Mouse (Mus musculus) intestine, postnatal 0 days (tissue): ENCODE measurements around the gene Nol11. TPM values are rescaled to one million over a fixed set of nuclear protein-coding genes. Genes with fewer than 3 reads are reported as not detected.

ENCODE experiments used
- ATAC-seq: fragments of 200-750 bp; cut with Nextera tagmentation; 2 replicates; pipeline ENCODE4 v1.8.0; 2017; ENCODE audit warnings: mild to moderate bottlenecking, moderate TSS enrichment, moderate library complexity
- H3K27ac ChIP-seq: fragments of 300-500 bp; sonication (generic); 2 replicates; pipeline ENCODE4 v1.5.1; 2014; ENCODE audit warnings: mild to moderate bottlenecking, low read depth, low read length, moderate library complexity
- H3K27me3 ChIP-seq: fragments of 300-500 bp; sonication (generic); replicated peaks from 2 replicates; pipeline ENCODE4 v1.6.1; 2014; ENCODE audit warnings: low read length, mixed read lengths; ENCODE audit not compliant: control insufficient read depth, insufficient read depth
- H3K36me3 ChIP-seq: fragments of 300-500 bp; sonication (generic); 2 replicates; pipeline ENCODE4 v1.6.1; 2014; ENCODE audit warnings: mild to moderate bottlenecking, moderate library complexity; ENCODE audit not compliant: control insufficient read depth, insufficient read depth
- H3K4me1 ChIP-seq: fragments of 300-500 bp; sonication (generic); replicated peaks from 2 replicates; pipeline ENCODE4 v1.6.1; 2014; ENCODE audit warnings: antibody characterized with exemption, low read length, mixed read lengths; ENCODE audit not compliant: control insufficient read depth, insufficient read depth
- H3K4me2 ChIP-seq: fragments of 300-500 bp; sonication (generic); replicated peaks from 2 replicates; pipeline ENCODE4 v1.6.1; 2014; ENCODE audit warnings: low read depth, mild to moderate bottlenecking, moderate library complexity
- H3K4me3 ChIP-seq: fragments of 300-500 bp; sonication (generic); 2 replicates; pipeline ENCODE4 v1.5.1; 2014; ENCODE audit warnings: low read depth, low read length
- H3K9ac ChIP-seq: fragments of 300-500 bp; sonication (generic); 2 replicates; pipeline ENCODE4 v1.6.1; 2014; ENCODE audit warnings: mild to moderate bottlenecking, low read depth, low read length
- H3K9me3 ChIP-seq: fragments of 300-500 bp; sonication (generic); 2 replicates; pipeline ENCODE4 v1.6.1; 2016; ENCODE audit warnings: mixed run types; ENCODE audit not compliant: control insufficient read depth
- CTCF ChIP-seq: sonication (generic); IDR thresholded peaks from 2 replicates; pipeline ENCODE4 v1.5.1; 2016; ENCODE audit warnings: low read depth, mild to moderate bottlenecking, control low read depth, antibody characterized with exemption, moderate library complexity
- WGBS: fragments of 180-500 bp; shearing (Covaris S2); extraction: QIAGEN DNeasy Blood & Tissue Kit; methylation state at CpG from one replicate; pipeline ENCODE4 v1.1.7; 2014; 5-methylcytosine and 5-hydroxymethylcytosine counted together
- polyA plus RNA-seq: library from polyadenylated mRNA; unstranded; fragments of >200 nt; fragmentation: Nextera tagmentation; extraction: Ambion mirVana; gene quantifications from 2 replicates; pipeline ENCODE4 v1.2.1, GENCODE M21; 2015

Nol11 gene
- polyA plus RNA-seq, 1 experiment from 2014 or later, result 14.8 TPM

DNA sequence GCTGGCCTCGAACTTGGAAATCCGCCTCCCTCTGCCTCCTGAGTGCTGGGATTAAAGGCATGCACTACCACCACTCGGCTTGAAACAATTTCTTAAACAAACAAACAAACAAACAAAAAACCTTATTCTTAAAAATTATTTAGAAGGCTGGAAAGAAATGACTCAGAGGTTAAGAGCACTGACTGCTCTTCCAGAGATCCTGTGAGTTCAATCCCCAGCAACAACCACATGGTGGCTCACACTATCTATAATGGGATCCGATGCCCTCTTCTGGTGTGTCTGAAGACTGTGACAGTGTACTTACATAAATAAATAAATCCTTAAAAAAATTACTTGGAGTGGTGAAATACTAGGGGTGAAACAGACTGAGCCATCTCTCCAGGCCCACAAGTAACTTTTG lies 28.0 kb downstream of the Nol11 start:
- no peaks in the 10 kb centered on the region; the same call in 1 of the 2 replicates for H3K36me3 ChIP-seq

DNA sequence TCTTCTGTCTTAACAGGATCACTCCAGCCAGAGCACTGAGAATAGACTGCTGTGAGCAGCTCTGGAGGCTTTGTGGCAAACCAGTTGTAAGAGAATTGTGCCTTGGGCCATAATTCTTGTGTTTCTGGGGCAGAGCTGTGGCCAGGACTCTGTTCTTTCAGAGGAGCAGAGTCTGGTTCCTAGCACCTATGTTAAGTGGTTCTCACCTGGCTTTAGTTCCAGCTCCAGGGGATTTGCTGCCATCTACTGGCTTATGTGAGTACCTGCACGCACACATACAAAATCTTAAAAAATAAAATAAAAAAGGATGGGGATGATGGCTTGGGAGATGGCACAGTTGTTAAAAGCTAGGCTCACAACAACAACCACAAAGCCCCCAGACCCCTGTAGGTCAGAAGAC lies 30.1 kb downstream of the Nol11 start:
- Histone ChIP-seq H3K4me2 (no peak overlapping the region), H3K9ac (no peak overlapping the region), H3K4me3 (no peak overlapping the region), H3K27me3 (no peaks in the 10 kb centered on the region), H3K4me1 (no peaks in the 10 kb centered on the region), H3K9me3 (no peaks in the 10 kb centered on the region), H3K36me3 (no peaks in the 10 kb centered on the region), H3K27ac (no peak overlapping the region)
- 41% methylated on average over 1 of the region's 1 CpGs for WGBS
- peak; percentile 71 for TF ChIP-seq CTCF
- no peak for ATAC-seq

More for the DNA sequence above, 28.0 kb downstream of the Nol11 start:
- Histone ChIP-seq H3K4me2 (no peak overlapping the region), H3K9ac (no peak overlapping the region), H3K27ac (no peak overlapping the region), H3K9me3 (no peaks in the 10 kb centered on the region), H3K27me3 (no peaks in the 10 kb centered on the region), H3K4me1 (no peaks in the 10 kb centered on the region), H3K4me3 (no peak overlapping the region)
- TF ChIP-seq CTCF, result no peak
- 78% methylated on average over 4 of the region's 4 CpGs for whole genome bisulfite sequencing
- ATAC-seq, result no peak

GRCm38 (mm10) chr11:107156977-107157642 lies 32.1 kb downstream of the Nol11 start:
- H3K27me3 ChIP-seq, result no peaks in the 10 kb centered on the region
- no peak for TF ChIP-seq CTCF
- no peaks in the 10 kb centered on the region for H3K36me3 ChIP-seq
- no peak overlapping the region for H3K9ac ChIP-seq
- no peak overlapping the region for H3K27ac ChIP-seq
- ATAC-seq, result no peak
- no peak overlapping the region for H3K4me3 ChIP-seq
- no peaks in the 10 kb centered on the region for H3K4me1 ChIP-seq
- no peak overlapping the region for H3K4me2 ChIP-seq
- WGBS, result 41% methylated on average over 5 of the region's 5 CpGs
- no peaks in the 10 kb centered on the region for H3K9me3 ChIP-seq

- no peaks in the 10 kb centered on the region for H3K36me3 ChIP-seq
Measured at GRCm38 (mm10) chr11:107155292-107155691, 33.9 kb downstream of the Nol11 start.

DNA sequence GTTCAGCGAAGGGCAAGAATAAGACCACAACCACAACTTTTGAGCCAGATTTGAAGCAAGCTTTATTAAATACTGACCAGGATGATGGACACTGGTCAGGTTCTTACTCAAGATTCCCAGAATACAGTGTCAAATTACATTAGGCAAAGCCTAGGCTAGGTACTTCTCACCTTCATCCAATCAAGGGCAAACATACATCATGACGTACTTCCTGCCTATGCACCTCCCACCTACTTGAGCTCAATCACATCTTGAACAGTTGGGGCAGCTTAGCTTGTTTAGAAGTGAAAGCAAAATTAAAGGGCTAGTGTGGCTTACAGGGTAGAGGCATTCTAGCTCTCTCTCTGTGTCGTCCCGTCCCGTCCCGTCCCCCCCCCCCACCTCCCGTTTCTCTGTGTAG lies 34.8 kb downstream of the Nol11 start:
- no peak overlapping the region for H3K4me3 ChIP-seq
- H3K27me3 ChIP-seq, result no peaks in the 10 kb centered on the region
- WGBS, result 82% methylated on average over 7 of the region's 7 CpGs
- no peaks in the 10 kb centered on the region for H3K4me1 ChIP-seq
- no peaks in the 10 kb centered on the region for H3K9me3 ChIP-seq
- no peak for ATAC-seq
- no peak for TF ChIP-seq CTCF
- no peak overlapping the region for H3K27ac ChIP-seq
- H3K9ac ChIP-seq, result no peak overlapping the region
- no peaks in the 10 kb centered on the region for H3K36me3 ChIP-seq
- H3K4me2 ChIP-seq, result no peak overlapping the region

More at GRCm38 (mm10) chr11:107155292-107155691, 33.9 kb downstream of the Nol11 start:
- no peak for TF ChIP-seq CTCF
- H3K4me1 ChIP-seq, result no peaks in the 10 kb centered on the region
- no peak overlapping the region for H3K4me3 ChIP-seq
- H3K9ac ChIP-seq, result no peak overlapping the region
- no peaks in the 10 kb centered on the region for H3K9me3 ChIP-seq
- no peak overlapping the region for H3K27ac ChIP-seq
- no peaks in the 10 kb centered on the region for H3K27me3 ChIP-seq
- WGBS, result 84% methylated on average over 5 of the region's 5 CpGs
- no peak for ATAC-seq
- H3K4me2 ChIP-seq, result no peak overlapping the region

DNA sequence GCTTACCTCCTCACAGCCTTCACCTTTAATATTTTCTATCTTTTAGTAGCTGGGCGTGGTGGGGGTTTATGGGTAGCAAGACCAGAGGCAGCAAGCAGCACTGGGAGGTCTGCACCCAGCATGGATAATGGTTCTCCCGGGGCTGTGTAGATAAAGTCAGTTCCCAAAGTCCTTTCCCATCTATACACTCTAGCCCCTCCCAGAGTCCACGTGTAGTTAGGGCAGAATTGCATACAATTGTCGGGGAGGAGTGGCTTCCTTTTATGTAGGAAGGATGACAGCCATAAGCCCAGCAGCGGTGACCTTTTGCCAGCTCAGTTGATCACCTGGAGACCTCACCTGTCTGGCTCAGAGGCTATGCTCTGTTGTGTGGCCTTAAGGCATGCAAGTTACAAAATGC lies 35.5 kb downstream of the Nol11 start:
- Histone ChIP-seq H3K4me2 (no peak overlapping the region), H3K4me3 (no peak overlapping the region), H3K36me3 (no peaks in the 10 kb centered on the region), H3K9ac (no peak overlapping the region), H3K4me1 (no peaks in the 10 kb centered on the region), H3K27ac (no peak overlapping the region), H3K27me3 (no peaks in the 10 kb centered on the region), H3K9me3 (no peaks in the 10 kb centered on the region)
- 51% methylated on average over 5 of the region's 5 CpGs for WGBS
- no peak for TF ChIP-seq CTCF
- no peak; the same call in 1 of the 2 replicates for ATAC-seq
